Mouse (Mus musculus) hindbrain, embryonic 13.5 days (tissue): ENCODE measurements at regions not wholly inside any gene's neighbourhood (a gene's known extent, or its start where the extent isn't known, plus 50 kb on each side); places are given as distances from the start of the nearest gene placed in this dataset.

Experiments
- ATAC-seq: fragments of 200-750 bp; cut with Nextera tagmentation; 2 replicates; pipeline ENCODE4 v1.8.0; 2017; ENCODE audit warnings: moderate TSS enrichment; ENCODE audit not compliant: low FRiP score
- H3K27ac ChIP-seq: fragments of 300-500 bp; sonication (generic); 2 replicates; pipeline ENCODE4 v1.5.1; 2015; ENCODE audit warnings: inconsistent platforms, mild to moderate bottlenecking, moderate library complexity
- H3K27me3 ChIP-seq: fragments of 300-500 bp; sonication (generic); 2 replicates; pipeline ENCODE4 v1.6.1; 2015; ENCODE audit warnings: mild to moderate bottlenecking, inconsistent platforms
- H3K36me3 ChIP-seq: fragments of 300-500 bp; sonication (generic); 2 replicates; pipeline ENCODE4 v1.6.1; 2015; ENCODE audit warnings: mild to moderate bottlenecking, inconsistent platforms
- H3K4me1 ChIP-seq: fragments of 300-500 bp; sonication (generic); replicated peaks from 2 replicates; pipeline ENCODE4 v1.6.1; 2015; ENCODE audit warnings: inconsistent platforms
- H3K4me2 ChIP-seq: fragments of 300-500 bp; sonication (generic); 2 replicates; pipeline ENCODE4 v1.6.1; 2015; ENCODE audit warnings: inconsistent platforms, mild to moderate bottlenecking, moderate library complexity
- H3K4me3 ChIP-seq: fragments of 300-500 bp; sonication (generic); 2 replicates; pipeline ENCODE4 v1.5.1; 2015; ENCODE audit warnings: mild to moderate bottlenecking, inconsistent platforms
- H3K9ac ChIP-seq: fragments of 300-500 bp; sonication (generic); 2 replicates; pipeline ENCODE4 v1.6.1; 2015; ENCODE audit warnings: mild to moderate bottlenecking, inconsistent platforms
- H3K9me3 ChIP-seq: fragments of 300-500 bp; sonication (generic); 2 replicates; pipeline ENCODE4 v1.6.1; 2016; ENCODE audit warnings: inconsistent platforms
- WGBS: fragments of 180-500 bp; shearing (Covaris S2); methylation state at CpG from one replicate; pipeline ENCODE4 v1.1.7; 2015; 5-methylcytosine and 5-hydroxymethylcytosine counted together

- no peak for ATAC-seq
- WGBS = 68% methylated on average over 2 of the region's 2 CpGs
These were observed 346.9 kb upstream of the C030005K15Rik start for GRCm38 (mm10) chr10:98073432-98073831.

GRCm38 (mm10) chr10:98084881-98085280, 358.3 kb upstream of the C030005K15Rik start:
- H3K27me3 ChIP-seq = no peaks in the 10 kb centered on the region
- no peak overlapping the region for H3K4me2 ChIP-seq
- no peak for ATAC-seq
- H3K36me3 ChIP-seq = no peaks in the 10 kb centered on the region
- H3K27ac ChIP-seq = no peak overlapping the region
- no peak overlapping the region for H3K9ac ChIP-seq
- H3K4me3 ChIP-seq = no peak overlapping the region
- 66% methylated on average over 2 of the region's 2 CpGs for WGBS
- H3K4me1 ChIP-seq = no peaks in the 10 kb centered on the region
- H3K9me3 ChIP-seq = no peaks in the 10 kb centered on the region

More at GRCm38 (mm10) chr10:98073432-98073831, 346.9 kb upstream of the C030005K15Rik start:
- Histone ChIP-seq H3K27ac (no peak overlapping the region), H3K27me3 (no peaks in the 10 kb centered on the region), H3K4me3 (no peak overlapping the region), H3K9me3 (no peaks in the 10 kb centered on the region), H3K4me1 (no peaks in the 10 kb centered on the region), H3K4me2 (no peak overlapping the region), H3K36me3 (no peaks in the 10 kb centered on the region), H3K9ac (no peak overlapping the region)

GRCm38 (mm10) chr10:98116296-98116695, 389.7 kb upstream of the C030005K15Rik start:
- no peak overlapping the region for H3K9ac ChIP-seq
- WGBS = 90% methylated on average over 5 of the region's 5 CpGs
- no peak overlapping the region for H3K27ac ChIP-seq
- no peaks in the 10 kb centered on the region for H3K36me3 ChIP-seq
- no peak overlapping the region for H3K4me3 ChIP-seq
- H3K9me3 ChIP-seq = no peaks in the 10 kb centered on the region
- no peaks in the 10 kb centered on the region for H3K4me1 ChIP-seq
- no peak overlapping the region for H3K4me2 ChIP-seq
- no peaks in the 10 kb centered on the region for H3K27me3 ChIP-seq
- ATAC-seq = no peak

- ATAC-seq = no peak
- no peak overlapping the region for H3K27ac ChIP-seq
- H3K36me3 ChIP-seq = no peaks in the 10 kb centered on the region
- no peak overlapping the region for H3K9ac ChIP-seq
- H3K4me3 ChIP-seq = no peak overlapping the region
- H3K27me3 ChIP-seq = no peaks in the 10 kb centered on the region
- WGBS = 85% methylated on average over 1 of the region's 1 CpGs
- H3K9me3 ChIP-seq = no peaks in the 10 kb centered on the region
- no peak overlapping the region for H3K4me2 ChIP-seq
- H3K4me1 ChIP-seq = no peaks in the 10 kb centered on the region
These were observed 399.2 kb upstream of the C030005K15Rik start for GRCm38 (mm10) chr10:98125713-98126112.

- H3K36me3 ChIP-seq = no peaks in the 10 kb centered on the region
- no peak for ATAC-seq
- H3K27ac ChIP-seq = no peak overlapping the region
- H3K9me3 ChIP-seq = no peaks in the 10 kb centered on the region
- no peaks in the 10 kb centered on the region for H3K4me1 ChIP-seq
- no peak overlapping the region for H3K9ac ChIP-seq
- no peak overlapping the region for H3K4me2 ChIP-seq
- H3K27me3 ChIP-seq = no peaks in the 10 kb centered on the region
- 85% methylated on average over 1 of the region's 1 CpGs for WGBS
- no peak overlapping the region for H3K4me3 ChIP-seq
These were observed 408.5 kb upstream of the C030005K15Rik start for GRCm38 (mm10) chr10:98135026-98135425.

GRCm38 (mm10) chr10:98145773-98146172, 419.2 kb upstream of the C030005K15Rik start:
- Histone ChIP-seq H3K4me3 (no peak overlapping the region), H3K27ac (no peak overlapping the region), H3K9ac (no peak overlapping the region), H3K4me1 (no peaks in the 10 kb centered on the region), H3K9me3 (no peaks in the 10 kb centered on the region), H3K36me3 (no peaks in the 10 kb centered on the region), H3K27me3 (no peaks in the 10 kb centered on the region), H3K4me2 (no peak overlapping the region)
- no peak for ATAC-seq
- 68% methylated on average over 1 of the region's 1 CpGs for WGBS

GRCm38 (mm10) chr10:98146998-98147863, 420.7 kb upstream of the C030005K15Rik start:
- WGBS = 81% methylated on average over 9 of the region's 9 CpGs
- ATAC-seq = no peak
- H3K4me2 ChIP-seq = no peak overlapping the region
- H3K36me3 ChIP-seq = no peaks in the 10 kb centered on the region
- no peaks in the 10 kb centered on the region for H3K9me3 ChIP-seq
- H3K4me3 ChIP-seq = no peak overlapping the region
- no peaks in the 10 kb centered on the region for H3K4me1 ChIP-seq
- no peak overlapping the region for H3K9ac ChIP-seq
- H3K27ac ChIP-seq = no peak overlapping the region
- no peaks in the 10 kb centered on the region for H3K27me3 ChIP-seq

GRCm38 (mm10) chr10:98155982-98156381, 429.4 kb upstream of the C030005K15Rik start:
- Histone ChIP-seq H3K9ac (no peak overlapping the region), H3K4me2 (no peak overlapping the region), H3K27ac (no peak overlapping the region), H3K9me3 (no peaks in the 10 kb centered on the region), H3K4me1 (no peaks in the 10 kb centered on the region), H3K4me3 (no peak overlapping the region), H3K27me3 (no peaks in the 10 kb centered on the region), H3K36me3 (no peaks in the 10 kb centered on the region)
- 84% methylated on average over 2 of the region's 2 CpGs for WGBS
- ATAC-seq = no peak

GRCm38 (mm10) chr10:98185666-98186065, 459.1 kb upstream of the C030005K15Rik start:
- whole genome bisulfite sequencing = 57% methylated on average over 3 of the region's 3 CpGs

GRCm38 (mm10) chr10:98196852-98197251, 470.3 kb upstream of the C030005K15Rik start:
- Histone ChIP-seq H3K4me2 (no peak overlapping the region), H3K4me3 (no peak overlapping the region), H3K9me3 (no peaks in the 10 kb centered on the region), H3K4me1 (no peaks in the 10 kb centered on the region), H3K36me3 (no peaks in the 10 kb centered on the region), H3K27me3 (no peaks in the 10 kb centered on the region), H3K27ac (no peak overlapping the region), H3K9ac (no peak overlapping the region)
- ATAC-seq = no peak
- 75% methylated on average over 4 of the region's 4 CpGs for WGBS

More at GRCm38 (mm10) chr10:98185666-98186065, 459.1 kb upstream of the C030005K15Rik start:
- Histone ChIP-seq H3K4me1 (no peaks in the 10 kb centered on the region), H3K4me2 (no peak overlapping the region), H3K4me3 (no peak overlapping the region), H3K27me3 (no peaks in the 10 kb centered on the region), H3K27ac (no peak overlapping the region), H3K9me3 (no peaks in the 10 kb centered on the region), H3K9ac (no peak overlapping the region), H3K36me3 (no peaks in the 10 kb centered on the region)
- ATAC-seq = no peak

GRCm38 (mm10) chr10:98210246-98210645, 483.7 kb upstream of the C030005K15Rik start:
- H3K36me3 ChIP-seq = no peaks in the 10 kb centered on the region
- ATAC-seq = no peak
- WGBS = 89% methylated on average over 2 of the region's 2 CpGs
- H3K9me3 ChIP-seq = no peaks in the 10 kb centered on the region
- H3K4me1 ChIP-seq = no peaks in the 10 kb centered on the region
- H3K4me3 ChIP-seq = no peak overlapping the region
- no peak overlapping the region for H3K27ac ChIP-seq
- no peak overlapping the region for H3K9ac ChIP-seq
- H3K27me3 ChIP-seq = no peaks in the 10 kb centered on the region
- H3K4me2 ChIP-seq = no peak overlapping the region

- no peak for ATAC-seq
- Histone ChIP-seq H3K9me3 (no peaks in the 10 kb centered on the region), H3K4me2 (no peak overlapping the region), H3K4me1 (no peaks in the 10 kb centered on the region), H3K4me3 (no peak overlapping the region), H3K27ac (no peak overlapping the region), H3K9ac (no peak overlapping the region), H3K36me3 (no peaks in the 10 kb centered on the region), H3K27me3 (no peaks in the 10 kb centered on the region)
- WGBS = 85% methylated on average over 7 of the region's 7 CpGs
These were observed 486.5 kb upstream of the C030005K15Rik start for GRCm38 (mm10) chr10:98212876-98213587.
